Mouse (Mus musculus) heart, embryonic 14.5 days (tissue): Measurements from ENCODE around the gene Tpt1. TPM values are rescaled to one million over a fixed set of nuclear protein-coding genes. Genes with fewer than 3 reads are reported as not detected.
A peak's percentile ranks its signal among the peaks of the same experiment; 100 is the strongest.

Experiments used
- ATAC-seq: fragments of 200-750 bp; cut with Nextera tagmentation; 2 replicates; pipeline ENCODE4 v1.8.0; 2017; ENCODE audit warnings: low read depth, moderate TSS enrichment; ENCODE audit not compliant: insufficient number of reproducible peaks, insufficient read depth, low FRiP score
- H3K27ac ChIP-seq, 2 experiments: fragments of 200-500 bp in 1 of 2; fragments of 300-500 bp in 1 of 2; sonication (generic) in 1 of 2; replicated peaks in 1 of 2; 2 replicates each; pipeline ENCODE4 v1.5.1; 2012 to 2014; ENCODE audit warnings: low read depth in 2 of 2, low read length in 2 of 2, control low read depth in 1 of 2, mild to moderate bottlenecking in 1 of 2, mixed read lengths in 1 of 2; ENCODE audit not compliant: control insufficient read depth in 1 of 2, insufficient read depth in 1 of 2
- H3K27me3 ChIP-seq: fragments of 300-500 bp; sonication (generic); 2 replicates; pipeline ENCODE4 v1.6.1; 2014; ENCODE audit warnings: mild to moderate bottlenecking, low read length, control low read depth; ENCODE audit not compliant: control insufficient read depth, insufficient read depth
- H3K36me3 ChIP-seq: fragments of 300-500 bp; sonication (generic); 2 replicates; pipeline ENCODE4 v1.6.1; 2014; ENCODE audit warnings: mild to moderate bottlenecking, control low read depth, low read length, mixed read lengths; ENCODE audit not compliant: control insufficient read depth, insufficient read depth
- H3K4me1 ChIP-seq, 2 experiments: fragments of 200-500 bp in 1 of 2; fragments of 300-500 bp in 1 of 2; sonication (generic) in 1 of 2; 2 replicates each; pipeline ENCODE4 v1.6.1; 2012 to 2014; ENCODE audit warnings: low read length in 2 of 2, control low read depth in 1 of 2, mixed read lengths in 1 of 2; ENCODE audit not compliant: control insufficient read depth in 2 of 2, insufficient read depth in 2 of 2
- H3K4me2 ChIP-seq: fragments of 300-500 bp; sonication (generic); 2 replicates; pipeline ENCODE4 v1.6.1; 2014; ENCODE audit warnings: mild to moderate bottlenecking, low read length
- H3K4me3 ChIP-seq, 2 experiments: fragments of 200-500 bp in 1 of 2; fragments of 300-500 bp in 1 of 2; sonication (generic) in 1 of 2; 2 replicates each; pipeline ENCODE4 v1.5.1; 2012 to 2014; ENCODE audit warnings: low read length in 2 of 2, mild to moderate bottlenecking in 2 of 2, control low read depth in 1 of 2, low read depth in 1 of 2, moderate library complexity in 1 of 2; ENCODE audit not compliant: control insufficient read depth in 1 of 2, insufficient read depth in 1 of 2
- H3K9ac ChIP-seq: fragments of 300-500 bp; sonication (generic); 2 replicates; pipeline ENCODE4 v1.6.1; 2014; ENCODE audit warnings: mild to moderate bottlenecking, low read length
- H3K9me3 ChIP-seq: fragments of 300-500 bp; sonication (generic); 2 replicates; pipeline ENCODE4 v1.6.1; 2016; ENCODE audit warnings: low read length, control low read depth; ENCODE audit not compliant: control insufficient read depth
- WGBS: fragments of 180-500 bp; shearing (Covaris S2); extraction: QIAGEN DNeasy Blood & Tissue Kit; methylation state at CpG from one replicate; pipeline ENCODE4 v1.1.7; 2014; 5-methylcytosine and 5-hydroxymethylcytosine counted together
- polyA plus RNA-seq: library from polyadenylated mRNA; unstranded; fragments of >200 nt; fragmentation: Nextera tagmentation; extraction: Ambion mirVana; gene quantifications from 2 replicates; pipeline ENCODE4 v1.2.1, GENCODE M21; 2014

Gene Tpt1
- polyA plus RNA-seq, 1 experiment from 2014 or later: 1,152 TPM

DNA sequence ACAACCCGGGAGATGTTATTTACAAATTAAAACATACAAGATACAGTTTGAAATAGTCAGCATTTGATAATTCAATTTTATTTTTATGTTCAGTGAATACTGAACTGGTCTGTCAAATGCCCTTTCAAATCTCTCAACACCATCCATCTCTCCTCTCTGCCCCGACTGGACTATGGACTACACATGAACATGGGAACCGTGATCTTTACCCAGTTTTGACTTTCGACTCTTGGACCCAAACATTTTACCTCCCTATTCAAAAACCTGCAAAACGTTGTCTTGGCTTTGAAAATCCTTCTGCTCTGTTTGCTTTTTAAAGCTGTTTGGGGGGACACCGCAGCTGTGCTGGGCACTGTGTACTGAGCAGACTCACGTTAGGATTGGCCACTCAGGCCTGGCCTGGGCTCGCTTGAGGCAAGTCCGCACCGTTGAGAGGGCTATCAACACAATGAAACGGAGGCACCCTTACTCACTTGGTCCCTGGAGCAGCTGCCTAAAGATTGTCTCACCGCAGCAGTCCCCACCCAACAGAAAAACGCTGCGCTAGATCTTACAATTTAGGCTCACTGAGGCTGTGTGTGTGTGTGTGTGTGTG, 25.0 kb downstream of the Tpt1 start:
- Histone ChIP-seq H3K4me2 (no peak overlapping the region), H3K9me3 (no peaks in the 10 kb centered on the region), H3K27ac (no peak overlapping the region), H3K36me3 (no peaks in the 10 kb centered on the region), H3K27me3 (no peaks in the 10 kb centered on the region), H3K4me3 (no peak overlapping the region), H3K4me1 (peaks cover 2 to 3% of the 10 kb centered on the region in 2 experiments; a peak in 2 of 4 replicates), H3K9ac (no peak overlapping the region)
- no peak for ATAC-seq
- 70% methylated on average over 14 of the region's 14 CpGs for WGBS

DNA sequence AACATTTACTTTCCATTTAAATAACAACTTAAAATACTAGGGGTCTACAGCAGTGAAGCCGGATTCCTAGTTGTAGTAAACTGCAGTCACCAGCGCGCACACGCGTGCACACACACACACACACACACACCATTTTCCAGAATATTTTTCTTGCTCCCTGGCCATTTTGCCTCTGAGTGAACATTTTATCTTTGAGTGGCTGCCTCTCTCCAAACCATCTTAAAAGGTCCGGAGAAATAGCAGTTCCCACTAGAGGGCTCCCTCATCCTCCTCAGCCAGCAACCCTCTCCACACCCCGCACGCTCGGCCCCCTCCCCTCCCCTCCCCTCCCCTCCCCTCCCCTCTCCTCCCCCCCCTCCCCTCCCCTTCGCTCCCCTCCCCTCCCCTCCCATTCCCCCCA, 25.7 kb downstream of the Tpt1 start:
- H3K4me2 ChIP-seq: peak overlapping the region; percentile 46
- ATAC-seq: no peak
- peak overlapping the region; percentile 34; the same call in 1 of the 2 replicates for H3K9ac ChIP-seq
- H3K36me3 ChIP-seq: no peaks in the 10 kb centered on the region
- 19% methylated on average over 9 of the region's 10 CpGs for WGBS
- peaks cover 2% of the 10 kb centered on the region in 2 experiments; a peak in 2 of 4 replicates for H3K4me1 ChIP-seq
- H3K27me3 ChIP-seq: no peaks in the 10 kb centered on the region
- no peaks in the 10 kb centered on the region for H3K9me3 ChIP-seq
- H3K4me3 ChIP-seq: peak overlapping the region; percentile 11 to 29; a peak in 3 of 4 replicates
- no peak overlapping the region for H3K27ac ChIP-seq

DNA sequence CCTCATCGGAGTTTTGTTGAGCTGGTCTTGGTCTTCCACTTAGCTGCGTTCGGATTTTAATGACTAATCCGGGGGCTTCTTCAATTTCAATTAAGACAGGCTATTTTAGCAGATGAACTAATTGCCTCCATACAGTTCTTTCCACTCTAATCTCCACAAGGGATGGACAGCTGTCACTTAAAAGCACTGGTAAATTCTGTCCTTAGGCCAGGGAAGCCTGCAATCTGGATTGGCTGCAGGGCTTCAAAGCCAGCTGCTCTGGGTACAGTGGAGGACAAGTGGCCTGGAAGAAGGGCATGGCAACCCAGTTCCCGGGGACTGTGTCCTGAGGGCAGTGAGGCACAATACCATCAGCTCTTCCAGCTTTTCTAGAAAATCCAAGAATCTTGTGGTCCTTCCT, 26.2 kb downstream of the Tpt1 start:
- peak overlapping the region in 1 of 2 experiments; percentile 44; a peak in 1 of 4 replicates for H3K27ac ChIP-seq
- H3K36me3 ChIP-seq: no peaks in the 10 kb centered on the region
- no peaks in the 10 kb centered on the region for H3K27me3 ChIP-seq
- WGBS: 14% methylated on average over 4 of the region's 5 CpGs
- H3K9me3 ChIP-seq: no peaks in the 10 kb centered on the region
- no peak overlapping the region for H3K9ac ChIP-seq
- H3K4me2 ChIP-seq: peak overlapping the region; percentile 36
- peaks cover 2% of the 10 kb centered on the region in 2 experiments; a peak in 2 of 4 replicates for H3K4me1 ChIP-seq
- no peak for ATAC-seq
- H3K4me3 ChIP-seq: no peak overlapping the region

DNA sequence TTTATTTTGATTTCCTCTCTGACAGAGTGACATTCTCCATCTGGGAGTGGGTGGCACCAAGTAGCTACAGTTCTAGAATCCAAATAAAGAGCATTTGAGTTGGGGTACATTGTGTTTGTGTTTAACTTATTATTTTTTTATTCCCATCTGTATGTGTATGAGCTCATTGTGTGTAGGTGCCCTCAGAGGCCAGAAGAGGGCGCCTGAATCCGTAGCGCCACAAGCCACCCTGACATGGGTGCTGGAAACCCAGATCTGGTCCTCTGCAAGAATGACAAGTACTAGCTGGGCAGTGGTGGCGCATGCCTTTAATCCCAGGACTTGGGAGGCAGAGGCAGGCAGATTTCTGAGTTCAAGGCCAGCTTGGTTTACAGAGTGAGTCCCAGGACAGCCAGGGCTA, 26.9 kb downstream of the Tpt1 start:
- no peaks in the 10 kb centered on the region for H3K9me3 ChIP-seq
- H3K36me3 ChIP-seq: no peaks in the 10 kb centered on the region
- no peak for ATAC-seq
- H3K27ac ChIP-seq: no peak overlapping the region
- no peak overlapping the region for H3K4me2 ChIP-seq
- WGBS: 87% methylated on average over 4 of the region's 4 CpGs
- H3K4me3 ChIP-seq: no peak overlapping the region
- H3K27me3 ChIP-seq: no peaks in the 10 kb centered on the region
- no peak overlapping the region for H3K9ac ChIP-seq
- H3K4me1 ChIP-seq: peaks cover 2 to 4% of the 10 kb centered on the region in 2 experiments; a peak in 2 of 4 replicates

DNA sequence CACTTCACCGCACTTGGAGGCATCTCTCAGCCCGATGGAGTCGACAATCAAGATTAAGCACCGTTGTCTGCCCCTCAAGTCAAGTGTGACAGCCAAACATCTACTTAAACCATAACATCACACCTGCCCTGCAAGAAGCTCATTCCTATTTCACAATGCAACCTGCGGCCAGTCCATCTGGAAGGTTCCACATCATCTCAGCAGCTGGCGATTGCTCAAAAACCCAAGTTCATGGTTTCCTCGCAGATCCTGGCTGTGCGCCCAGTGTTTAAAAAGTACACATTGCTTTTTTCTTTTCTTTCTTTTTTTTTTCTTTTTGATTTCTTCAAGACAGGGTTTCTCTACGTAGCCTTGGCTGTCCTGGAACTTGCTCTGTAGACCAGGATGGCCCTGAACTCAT, 28.7 kb downstream of the Tpt1 start:
- no peak for ATAC-seq
- 70% methylated on average over 9 of the region's 9 CpGs for WGBS
- Histone ChIP-seq H3K27me3 (no peaks in the 10 kb centered on the region), H3K9me3 (no peaks in the 10 kb centered on the region), H3K4me2 (no peak overlapping the region), H3K27ac (no peak overlapping the region), H3K36me3 (no peaks in the 10 kb centered on the region), H3K9ac (no peak overlapping the region), H3K4me3 (no peak overlapping the region), H3K4me1 (peaks cover 2 to 4% of the 10 kb centered on the region in 2 experiments; a peak in 2 of 4 replicates)

DNA sequence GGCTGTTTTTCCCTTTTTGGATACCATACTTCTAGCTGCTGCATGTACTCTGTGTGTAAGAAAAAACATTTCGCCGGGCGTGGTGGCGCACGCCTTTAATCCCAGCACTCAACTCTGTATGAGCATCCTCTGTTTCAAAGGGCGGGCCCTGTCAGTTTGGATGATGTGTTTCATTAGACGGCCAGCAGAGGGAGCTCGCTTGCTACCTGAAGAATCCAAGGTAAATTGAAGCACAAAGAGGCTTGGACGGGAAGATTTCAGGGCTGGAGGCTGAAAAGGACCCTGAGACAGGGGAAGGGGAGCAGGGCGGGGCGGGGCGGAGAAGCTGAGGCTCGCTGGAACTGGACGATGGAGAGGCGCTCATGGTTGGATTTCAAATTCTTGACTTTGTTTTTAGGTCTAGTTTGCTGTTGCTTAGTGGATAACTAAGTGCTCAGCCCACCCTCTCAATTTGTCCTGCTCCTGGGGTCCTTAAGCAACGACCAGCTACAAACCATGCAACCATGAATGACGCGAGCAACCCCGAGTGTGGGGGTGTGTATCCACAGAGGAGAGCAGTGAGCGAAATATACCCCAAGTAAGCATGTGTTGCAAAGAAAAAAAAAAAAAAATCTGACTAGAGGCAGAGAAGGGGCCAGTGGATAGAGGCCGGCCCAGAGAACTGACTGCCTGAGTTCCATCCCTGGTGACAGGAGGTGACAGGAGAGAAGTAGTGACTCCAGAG, 31.6 kb downstream of the Tpt1 start:
- Histone ChIP-seq H3K36me3 (no peaks in the 10 kb centered on the region), H3K9ac (0 out of 2 replicates have a peak overlapping the region, but pooled peaks have one; percentile 25), H3K4me1 (peaks cover 0 to 2% of the 10 kb centered on the region in 2 experiments; a peak in 1 of 4 replicates), H3K4me2 (peak overlapping the region; percentile 47), H3K27me3 (no peaks in the 10 kb centered on the region), H3K9me3 (no peaks in the 10 kb centered on the region), H3K27ac (no peak overlapping the region), H3K4me3 (no peak overlapping the region)
- 12% methylated on average over 21 of the region's 21 CpGs for WGBS
- no peak for ATAC-seq

DNA sequence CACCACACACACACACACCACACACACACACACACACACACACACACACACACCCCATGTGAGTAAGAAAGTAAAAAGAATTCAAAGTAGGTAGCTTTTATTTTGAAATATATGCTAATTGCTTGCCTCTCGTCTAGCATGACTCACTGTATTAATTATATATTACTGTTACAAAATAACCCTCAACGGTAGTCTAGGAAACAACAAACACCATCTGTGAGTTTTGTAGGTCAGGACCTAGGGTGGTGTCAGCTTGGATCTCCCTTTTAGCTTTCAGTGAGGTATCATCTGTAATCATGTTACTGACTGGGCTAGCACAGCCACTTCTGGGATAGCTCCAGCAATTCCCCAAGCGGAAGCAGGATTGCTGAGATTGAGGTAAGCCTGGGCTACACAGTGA, 32.4 kb downstream of the Tpt1 start:
- 94% methylated on average over 3 of the region's 3 CpGs for WGBS
- H3K27ac ChIP-seq: no peak overlapping the region
- H3K4me1 ChIP-seq: peaks cover 0 to 4% of the 10 kb centered on the region in 2 experiments; a peak in 1 of 4 replicates
- no peaks in the 10 kb centered on the region for H3K36me3 ChIP-seq
- H3K27me3 ChIP-seq: no peaks in the 10 kb centered on the region
- H3K4me3 ChIP-seq: no peak overlapping the region
- no peak overlapping the region for H3K4me2 ChIP-seq
- H3K9me3 ChIP-seq: no peaks in the 10 kb centered on the region
- ATAC-seq: no peak
- no peak overlapping the region for H3K9ac ChIP-seq
